Mouse (Mus musculus) cerebellum, adult 11-12 months (tissue): Measurements from ENCODE around the gene Gpn2.

Experiments used
- DNase-seq: peaks from one replicate; pipeline ENCODE4 v3.0.0; 2022

Gene Gpn2

DNA sequence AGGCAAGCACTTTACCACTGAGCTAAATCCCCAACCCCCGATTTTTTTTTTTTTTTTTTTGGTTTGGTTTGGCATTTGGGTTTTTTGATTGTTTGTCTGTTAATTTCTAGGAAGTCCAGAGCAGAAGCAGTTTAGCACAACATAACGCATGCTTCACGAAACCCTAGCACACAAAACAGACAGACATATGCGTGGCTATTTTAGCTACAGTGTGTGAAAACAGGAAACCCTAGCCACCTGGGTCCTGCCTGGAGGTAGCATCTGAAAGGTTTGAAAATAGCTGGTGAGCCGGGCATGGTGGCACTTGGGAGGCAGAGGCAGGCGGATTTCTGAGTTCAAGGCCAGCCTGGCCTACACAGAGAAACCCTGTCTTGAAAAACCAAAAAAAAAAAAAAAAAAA lies 11.9 kb downstream of the Gpn2 start:
- DNase-seq: no peak

DNA sequence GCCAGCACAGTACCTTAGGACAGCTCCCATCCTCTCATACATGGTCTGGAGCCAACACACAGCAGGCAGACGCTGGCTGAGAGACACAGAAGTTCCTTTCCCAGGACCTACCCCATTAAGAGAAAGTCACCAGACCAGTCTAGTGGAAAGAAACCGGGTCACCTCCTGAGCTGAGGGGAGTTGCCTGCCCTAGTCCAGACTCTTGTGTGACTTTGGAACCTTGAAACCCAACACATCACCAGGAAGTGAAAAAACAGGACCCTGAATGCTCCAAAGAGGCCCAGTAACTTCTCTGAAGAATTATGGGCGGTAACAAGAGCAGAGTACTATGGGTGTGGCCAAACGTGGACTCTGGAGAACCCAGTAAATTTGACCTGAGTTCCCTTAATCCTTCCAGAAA lies 14.5 kb downstream of the Gpn2 start:
- DNase-seq: no peak

DNA sequence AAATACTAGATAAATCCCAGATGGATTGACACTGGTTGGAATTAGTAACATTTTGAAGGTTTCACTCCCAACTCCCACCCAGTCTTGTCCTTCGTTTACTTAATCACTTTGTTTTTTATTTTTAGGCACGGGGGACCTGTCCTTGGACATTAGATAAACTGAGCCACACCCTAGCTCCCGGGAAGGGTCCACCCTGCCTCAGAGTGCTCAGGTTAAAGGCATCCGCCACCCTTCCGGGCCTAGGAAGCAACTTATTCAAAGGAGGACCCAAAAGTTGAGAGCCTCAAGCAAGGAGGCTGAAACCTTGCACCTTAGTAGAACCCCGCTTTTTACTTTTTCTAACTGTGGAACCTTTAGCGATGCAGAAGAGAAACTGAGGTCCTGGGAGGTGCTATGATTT lies 15.0 kb downstream of the Gpn2 start:
- DNase-seq: no peak

DNA sequence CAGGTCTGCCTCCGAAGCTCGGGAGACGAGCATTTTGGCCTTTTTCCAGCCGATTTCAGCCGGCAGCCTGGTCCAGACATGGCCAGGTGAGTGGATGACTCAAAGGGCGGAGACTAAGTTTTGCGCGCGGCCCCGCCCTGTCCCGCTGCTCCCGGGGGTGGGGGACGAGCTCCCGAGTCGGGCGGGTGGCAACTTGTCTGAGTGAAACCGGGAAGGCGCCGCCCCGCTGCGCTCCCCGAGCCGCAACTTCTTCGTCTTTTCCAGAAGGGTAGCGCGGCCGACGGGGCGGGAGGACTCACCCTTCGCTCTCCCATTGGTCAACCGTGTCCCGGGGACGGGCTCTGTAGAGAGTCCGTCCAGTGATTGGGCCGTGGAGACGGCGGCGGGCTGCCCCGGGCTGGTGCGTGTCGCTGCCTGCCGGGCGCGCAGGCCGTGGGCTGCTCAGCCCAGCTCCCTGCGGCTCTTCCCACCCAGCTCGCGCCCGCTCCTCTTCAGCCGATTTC lies 15.5 kb downstream of the Gpn2 start:
- peak; percentile 65 for DNase-seq

DNA sequence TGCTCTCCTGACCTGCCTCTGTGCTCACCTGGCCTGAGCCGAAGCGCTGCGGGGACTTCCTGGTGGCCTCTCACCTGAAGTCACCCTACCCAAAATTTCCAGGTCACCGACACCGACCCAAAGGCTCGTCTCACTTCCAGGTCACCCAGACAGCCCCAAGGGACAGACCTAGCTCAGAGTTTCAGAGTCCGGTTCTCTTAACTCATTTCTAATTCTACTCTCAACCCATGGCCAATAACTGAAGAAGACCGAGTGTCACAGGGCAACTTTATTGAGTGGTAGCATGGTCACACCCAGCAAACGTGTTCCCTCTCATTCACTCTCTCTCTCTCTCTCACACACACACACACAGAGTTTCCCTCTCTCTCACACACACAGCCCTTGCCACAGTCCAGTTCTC lies 16.1 kb downstream of the Gpn2 start:
- DNase-seq: no peak

DNA sequence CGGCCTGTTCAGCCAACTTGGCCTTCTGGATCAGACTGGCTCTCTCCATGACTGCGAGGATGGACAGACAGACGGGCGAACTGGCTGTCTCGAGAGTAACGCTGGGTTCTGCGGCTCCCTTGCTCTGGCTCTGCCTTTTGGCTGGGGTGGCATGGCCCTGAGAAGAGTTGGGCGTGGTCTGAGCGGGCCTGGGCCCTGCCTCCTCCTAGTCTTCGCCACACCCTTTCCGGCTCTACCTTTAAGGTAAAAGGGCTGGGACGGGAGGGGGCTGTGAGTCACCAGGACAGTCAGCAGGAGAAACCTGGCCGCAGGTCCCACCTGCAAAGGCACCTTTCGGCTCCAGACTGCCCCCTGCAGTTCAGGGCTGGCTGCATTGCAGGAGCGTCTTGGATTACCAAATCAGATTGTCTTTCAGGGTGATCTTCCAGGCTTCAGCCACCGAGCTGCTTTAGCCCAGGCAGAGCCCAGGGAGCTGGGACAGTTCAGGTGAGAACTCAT lies 17.6 kb downstream of the Gpn2 start, which contains the start of gene Sfn:
Sfn (minus strand) TSS at position 448 of the 498 bp plus-strand sequence.
- no peak for DNase-seq

DNA sequence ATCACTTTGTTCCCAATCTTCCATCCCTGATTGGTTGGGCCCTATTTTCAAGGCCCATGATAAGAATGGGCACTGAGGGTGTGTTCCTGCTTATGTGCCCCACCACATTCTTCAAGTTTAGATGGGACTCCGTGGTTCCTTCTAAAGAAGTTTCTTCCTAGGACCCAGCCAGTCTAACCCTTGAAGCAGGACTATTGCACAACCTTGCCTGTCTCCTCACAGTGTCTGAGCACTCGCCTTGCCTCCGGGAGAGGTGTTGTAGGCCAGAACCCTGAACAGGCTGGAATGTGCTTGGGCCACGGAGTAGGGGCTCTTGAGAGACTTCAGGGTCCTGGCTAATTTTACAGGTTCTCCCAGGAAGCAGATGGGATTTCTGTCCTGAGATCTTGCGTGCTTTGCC lies 18.9 kb downstream of the Gpn2 start:
- no peak for DNase-seq

DNA sequence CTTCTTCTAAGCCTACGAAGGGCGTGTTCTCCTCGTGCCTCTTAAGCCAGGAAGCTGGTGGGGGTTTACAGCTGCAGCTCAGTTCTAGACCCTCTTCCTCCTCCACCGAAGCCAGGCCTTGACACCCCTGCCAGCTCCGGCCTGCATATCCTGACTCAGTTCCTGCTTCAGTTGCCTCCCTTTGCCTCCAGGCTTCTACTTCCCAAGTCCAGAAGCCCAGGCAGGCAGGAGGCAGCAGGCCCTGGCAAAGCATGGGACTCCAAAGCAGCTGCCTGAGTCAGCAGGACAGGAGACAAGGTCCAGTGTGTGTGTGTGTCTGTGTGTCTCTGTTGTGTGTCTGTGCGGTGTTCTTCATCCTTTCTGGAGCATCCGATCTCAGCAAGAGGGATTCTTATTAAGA lies 20.0 kb downstream of the Gpn2 start:
- DNase-seq: no peak

DNA sequence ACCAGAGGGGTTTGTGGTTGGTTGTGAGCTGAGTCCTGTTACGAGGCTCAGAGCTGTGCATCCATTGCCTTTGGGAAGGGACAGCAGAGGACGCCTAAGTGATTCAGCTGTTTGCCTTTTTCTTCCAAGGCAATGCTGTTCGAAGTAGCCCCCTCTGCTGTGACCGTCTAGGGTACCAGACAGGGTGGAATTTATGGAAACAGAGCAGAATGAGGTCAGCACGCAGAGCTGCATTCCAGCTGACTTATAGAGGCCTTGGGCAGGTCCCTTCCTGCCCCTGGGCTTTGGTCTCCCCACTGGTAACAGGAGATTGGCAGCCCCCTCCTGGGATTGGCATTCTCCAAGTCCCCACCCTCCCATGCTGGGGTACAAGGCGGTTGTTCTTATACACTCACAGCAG lies 20.7 kb downstream of the Gpn2 start:
- no peak for DNase-seq

DNA sequence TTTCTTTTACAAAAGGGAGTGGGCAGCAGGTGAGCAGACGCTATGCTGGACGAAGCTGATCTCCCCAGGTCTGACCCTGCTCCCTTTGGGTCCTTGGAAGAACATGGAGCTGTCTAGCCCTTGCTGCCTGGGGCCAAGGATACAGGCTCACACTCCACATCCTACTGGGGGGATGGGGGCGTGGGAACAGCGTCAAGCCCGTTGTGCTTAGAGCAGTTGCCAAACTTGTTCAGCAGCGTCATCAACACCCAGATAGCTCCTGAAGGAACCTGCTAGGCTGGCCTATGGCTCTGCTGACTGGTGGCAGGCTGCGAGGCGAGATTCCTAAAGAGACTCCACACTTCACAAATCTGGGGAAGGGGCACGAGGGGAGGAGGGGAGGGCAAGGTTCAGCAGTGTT lies 21.2 kb downstream of the Gpn2 start:
- DNase-seq: no peak

DNA sequence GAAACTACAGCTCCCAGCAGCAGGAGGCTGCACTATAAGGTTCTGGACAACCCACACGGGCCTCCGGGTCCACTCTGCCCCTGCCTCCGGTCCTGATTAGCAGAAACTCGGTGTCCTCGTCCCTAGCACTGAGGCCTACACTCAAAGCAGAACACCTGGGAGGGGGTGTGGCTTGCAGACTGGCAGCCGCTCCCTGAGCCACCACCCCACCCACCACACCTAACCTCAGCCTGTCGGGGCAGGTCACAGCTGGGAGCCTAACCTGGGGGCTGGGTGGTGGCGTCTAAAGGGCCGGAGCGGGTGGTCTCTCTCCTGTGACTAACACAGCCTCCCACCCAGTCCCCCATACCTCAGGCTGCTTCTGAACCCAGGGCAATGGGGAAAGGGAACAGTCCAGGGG lies 23.1 kb downstream of the Gpn2 start:
- no peak for DNase-seq

DNA sequence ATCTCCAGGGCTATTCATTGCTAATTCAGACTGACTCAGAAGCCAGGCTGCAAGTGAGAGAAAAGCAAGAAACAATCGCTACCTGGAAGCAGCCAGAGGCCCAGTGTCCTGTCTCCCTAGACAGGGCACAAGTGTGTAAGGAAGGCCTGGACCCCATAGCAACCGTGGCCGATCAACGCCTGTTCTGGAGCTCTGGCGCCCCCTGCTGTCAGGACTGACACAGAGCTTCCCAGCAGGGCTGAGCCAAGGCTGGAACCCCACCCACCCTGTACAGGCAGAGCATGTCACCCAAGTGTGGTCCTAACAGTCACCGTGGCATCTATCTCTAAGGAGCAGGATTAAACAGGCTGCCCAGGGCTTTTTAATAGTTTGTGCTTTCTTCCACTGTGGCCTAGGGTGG lies 25.6 kb downstream of the Gpn2 start:
- DNase-seq: peak; percentile 56

DNA sequence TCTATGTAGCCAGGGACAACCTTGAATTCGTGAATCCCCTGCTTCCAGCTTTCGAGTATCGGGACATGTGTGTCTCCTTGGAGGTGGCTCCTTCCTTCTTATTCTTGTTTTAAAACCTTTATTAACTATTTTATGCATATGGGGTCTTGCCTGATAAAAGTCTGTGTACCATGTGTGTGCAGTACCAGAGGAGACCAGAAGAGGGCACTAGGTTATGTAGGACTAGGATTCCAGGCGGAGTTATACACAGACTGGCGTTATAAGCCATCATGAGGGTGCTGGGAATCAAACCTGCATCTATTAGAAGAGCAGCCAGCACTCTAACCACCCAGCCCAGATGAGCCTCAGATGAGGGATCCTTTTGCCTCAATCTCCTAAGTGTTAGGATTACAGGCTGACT lies 27.7 kb downstream of the Gpn2 start:
- no peak for DNase-seq

DNA sequence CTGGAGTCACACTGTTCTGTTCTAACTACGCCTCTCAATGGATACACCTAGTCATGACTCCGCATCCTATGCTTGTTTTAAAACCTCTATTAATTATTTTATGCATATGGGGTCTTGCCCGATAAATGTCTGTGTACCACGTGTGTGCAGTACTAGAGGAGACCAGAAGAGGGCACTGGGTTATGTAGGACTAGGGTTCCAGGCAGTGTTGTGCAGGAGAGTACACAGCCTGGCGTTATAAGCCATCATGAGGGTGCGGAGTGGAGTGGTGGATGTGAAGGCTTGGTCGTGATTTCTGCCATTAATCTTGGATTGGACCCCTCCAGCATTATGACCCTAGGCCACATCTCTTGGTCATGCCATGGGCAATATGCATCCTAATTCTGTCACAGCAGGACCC lies 28.3 kb downstream of the Gpn2 start:
- DNase-seq: no peak

DNA sequence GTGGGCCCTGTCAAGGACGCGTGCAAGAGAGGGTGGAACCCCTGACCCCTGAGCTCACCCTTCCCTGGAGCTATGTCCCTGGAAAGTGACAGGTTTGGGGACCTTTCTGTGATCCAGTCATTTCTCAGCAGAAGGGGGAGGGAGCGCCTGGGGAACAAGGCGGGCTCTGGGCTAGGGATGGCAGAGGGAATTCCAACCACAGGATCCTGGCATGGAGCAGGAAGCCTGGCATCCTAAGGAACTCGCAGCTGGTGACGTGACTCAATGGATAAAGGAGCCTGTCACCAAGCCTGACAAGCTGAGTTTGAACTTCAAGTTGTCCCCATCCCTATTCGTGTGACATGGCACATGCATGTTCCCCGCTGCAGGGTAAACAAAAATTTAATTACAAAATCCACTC lies 28.9 kb downstream of the Gpn2 start:
- DNase-seq: no peak

DNA sequence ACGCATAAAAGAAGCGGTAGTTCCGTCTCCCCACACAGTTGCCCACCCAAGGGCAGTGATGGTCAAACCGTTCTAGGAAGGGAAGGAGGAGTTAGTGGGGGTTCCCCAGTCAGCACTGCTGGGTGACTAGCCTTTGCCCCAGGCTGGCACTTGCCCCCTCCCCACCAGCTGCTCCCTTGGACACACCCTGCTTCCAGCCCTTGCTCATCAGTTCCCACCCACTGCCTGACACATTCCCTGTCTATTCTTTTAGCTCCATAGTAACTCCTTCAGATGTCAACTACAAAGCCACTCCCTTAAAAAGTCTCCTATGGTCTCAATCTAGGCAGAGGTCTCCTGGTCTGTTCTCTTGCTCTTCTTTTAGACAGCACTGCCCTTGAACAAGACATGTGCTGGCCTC lies 29.7 kb downstream of the Gpn2 start:
- no peak for DNase-seq

DNA sequence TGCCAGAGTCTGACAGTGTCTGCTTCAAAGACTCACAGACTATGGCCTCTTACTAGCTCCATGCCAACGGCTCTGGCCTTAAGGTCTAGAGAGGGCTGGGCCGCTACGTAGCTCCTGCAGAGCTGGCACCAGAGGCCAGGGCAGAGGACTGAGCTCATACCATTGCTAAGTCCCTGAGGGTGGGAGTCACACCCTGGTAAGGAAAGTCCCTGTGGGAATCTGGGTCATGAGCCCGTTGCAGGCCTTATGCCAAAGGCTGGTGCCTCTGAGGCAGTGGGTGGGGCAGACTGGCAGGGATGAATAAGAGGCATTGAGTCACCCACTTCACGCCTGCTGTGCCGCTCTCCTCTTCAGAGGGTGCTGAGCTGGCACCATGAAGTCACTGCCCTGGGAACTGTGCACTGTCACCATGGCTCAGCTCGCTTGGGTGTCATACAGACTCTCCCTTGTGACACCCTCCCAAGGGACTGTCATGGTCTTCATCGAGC lies 30.2 kb downstream of the Gpn2 start:
- no peak for DNase-seq

DNA sequence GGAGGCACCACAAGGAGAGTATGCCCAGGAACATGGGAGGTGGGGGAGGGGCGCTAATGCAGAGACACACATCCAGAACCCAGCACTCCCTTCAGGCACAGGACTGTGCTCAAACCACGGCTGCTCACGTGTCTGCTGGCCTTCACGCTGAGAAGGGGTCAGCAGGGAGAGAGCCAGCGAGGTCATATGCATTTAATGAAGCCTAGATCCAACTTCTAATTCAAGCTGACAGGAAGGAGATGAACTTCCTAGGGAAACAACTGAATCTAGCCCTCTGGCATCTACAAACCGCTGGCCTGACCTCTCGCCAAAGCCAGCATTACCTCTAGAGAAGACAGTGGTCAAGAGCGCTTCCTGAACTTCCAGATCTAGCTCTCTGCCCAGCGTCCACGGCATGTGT lies 31.3 kb downstream of the Gpn2 start:
- no peak for DNase-seq

DNA sequence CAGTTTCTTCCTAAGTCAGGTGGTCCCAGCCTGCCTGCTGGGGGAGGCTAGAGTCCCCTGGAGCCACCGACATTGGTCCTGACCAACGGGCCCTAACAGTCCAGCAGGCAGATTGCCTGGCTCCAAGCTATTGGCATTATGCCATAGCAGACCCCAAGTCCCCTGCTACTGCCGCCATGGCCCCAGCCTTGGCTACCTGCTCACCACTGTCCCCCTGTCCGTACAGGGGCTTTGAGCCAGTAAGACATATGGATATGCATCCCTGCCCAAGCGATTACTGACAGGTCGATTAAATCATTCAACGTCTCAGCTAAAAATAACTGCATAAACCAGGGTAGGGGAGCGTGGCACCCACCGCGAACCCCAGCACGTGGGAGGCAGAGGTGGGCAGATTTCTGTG lies 33.8 kb downstream of the Gpn2 start:
- peak; percentile 15 for DNase-seq

DNA sequence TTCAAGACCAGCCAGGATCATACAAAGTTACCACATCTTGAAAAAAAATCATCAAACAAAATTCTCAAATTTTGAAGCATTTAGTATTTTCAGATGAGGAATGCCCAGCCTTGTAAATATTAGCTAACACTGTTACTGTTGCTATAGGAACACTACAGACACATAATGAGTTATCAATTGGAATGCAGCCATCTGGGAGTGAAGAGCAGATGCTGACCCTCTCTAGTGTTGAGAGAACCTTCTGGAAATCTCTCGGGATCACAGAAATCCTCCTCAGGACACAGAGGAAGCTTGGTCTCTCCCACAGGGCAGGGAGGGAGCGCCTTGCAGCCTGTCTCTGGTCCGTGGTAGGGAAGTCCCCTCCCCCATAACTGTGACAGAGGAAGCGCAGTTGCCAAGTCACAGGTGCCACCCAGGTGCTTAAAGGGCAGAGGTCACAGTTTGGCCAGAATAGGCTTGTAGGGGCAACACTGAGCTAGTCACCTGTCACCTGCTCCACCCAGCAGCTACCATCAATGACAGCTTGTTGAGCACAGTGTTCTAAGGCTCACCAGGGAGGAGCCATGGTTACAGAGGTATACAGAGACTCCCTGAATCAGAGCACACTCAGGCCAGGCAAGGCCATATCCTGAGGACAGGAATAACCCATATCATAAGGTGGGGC lies 35.4 kb downstream of the Gpn2 start:
- DNase-seq: no peak

DNA sequence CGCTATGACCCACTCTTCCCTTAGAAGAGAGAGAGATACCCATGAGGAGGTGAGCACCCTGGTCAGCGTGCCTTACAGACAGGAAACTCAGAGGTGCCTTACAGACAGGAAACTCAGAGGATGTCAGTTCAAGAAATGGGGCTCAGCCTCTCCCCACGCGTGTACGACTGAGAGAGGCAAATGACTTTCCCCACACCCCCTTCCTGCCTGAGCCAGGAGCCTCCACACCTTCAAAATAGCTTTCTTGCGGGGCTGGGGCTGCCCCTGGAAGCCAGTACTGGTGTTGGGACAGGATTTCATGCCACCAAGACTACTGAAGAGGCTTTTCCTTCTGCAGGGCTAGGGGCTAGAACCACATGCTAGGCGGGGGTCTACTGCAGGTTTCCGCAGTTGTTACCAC lies 36.5 kb downstream of the Gpn2 start:
- DNase-seq: no peak

DNA sequence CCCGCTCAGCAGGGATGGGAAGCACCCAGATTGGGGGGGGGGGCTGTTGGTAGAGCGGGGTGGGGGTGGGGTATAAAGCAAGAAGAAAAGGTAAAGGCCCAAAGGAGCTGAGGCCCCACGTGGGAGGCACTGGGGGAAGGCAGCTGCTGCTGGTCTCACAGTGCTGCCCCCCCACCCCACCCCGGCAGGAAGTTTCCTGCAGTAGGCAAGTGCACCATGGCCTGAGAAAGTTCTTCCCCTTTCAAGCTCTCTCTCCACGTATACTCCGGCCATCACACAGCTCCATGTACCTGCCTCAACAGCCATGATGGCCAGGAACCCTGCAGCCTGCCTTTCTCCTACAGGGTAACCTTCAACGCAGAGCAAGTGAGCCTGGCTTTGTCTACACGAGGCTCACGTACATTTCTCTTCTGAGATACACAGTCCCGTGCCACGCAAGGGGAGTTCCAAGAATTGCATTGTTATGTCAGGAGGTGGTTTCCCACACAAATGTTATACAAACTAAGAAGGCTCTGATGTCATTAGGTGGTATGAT lies 38.1 kb downstream of the Gpn2 start:
- DNase-seq: no peak

DNA sequence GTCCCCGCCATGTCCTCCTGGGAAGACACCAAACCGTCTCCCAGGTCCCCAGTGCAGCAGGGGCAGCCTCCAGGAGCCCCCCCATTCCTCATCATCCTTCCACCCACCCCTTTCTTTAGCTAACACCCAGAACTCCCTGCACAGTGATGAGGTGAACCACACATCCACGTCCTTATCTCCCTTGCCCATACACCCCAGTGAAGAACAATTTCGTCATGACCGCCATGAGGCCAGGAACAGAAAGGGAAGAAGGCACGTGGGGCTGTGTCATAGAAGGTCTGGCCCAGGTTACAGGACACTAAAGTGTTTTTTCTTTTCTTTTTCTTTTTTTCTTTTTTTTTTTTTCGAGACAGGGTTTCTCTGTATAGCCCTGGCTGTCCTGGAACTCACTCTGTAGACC lies 40.7 kb downstream of the Gpn2 start:
- DNase-seq: no peak

DNA sequence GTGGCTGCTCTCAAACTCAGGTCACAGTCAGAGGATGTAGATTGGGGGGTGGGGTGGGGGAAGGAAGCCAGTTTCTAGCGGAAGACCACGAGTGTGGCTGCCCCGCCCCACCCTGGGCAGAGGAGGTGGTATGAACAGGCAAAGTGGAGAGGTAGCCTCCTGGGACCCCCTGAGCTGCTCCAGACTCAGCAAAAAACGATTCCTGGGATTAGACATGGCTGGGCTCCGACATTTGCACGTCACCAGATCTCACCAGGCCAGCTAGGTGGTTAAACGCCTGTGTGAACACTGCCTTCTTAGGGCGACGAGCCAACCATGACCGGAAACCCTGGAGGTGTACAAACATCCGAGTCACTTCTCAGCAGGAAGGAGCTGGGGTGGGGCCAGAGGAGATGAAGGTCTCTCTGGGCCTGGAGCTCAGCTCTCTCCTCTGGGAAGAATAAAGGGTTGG lies 41.5 kb downstream of the Gpn2 start:
- DNase-seq: no peak

DNA sequence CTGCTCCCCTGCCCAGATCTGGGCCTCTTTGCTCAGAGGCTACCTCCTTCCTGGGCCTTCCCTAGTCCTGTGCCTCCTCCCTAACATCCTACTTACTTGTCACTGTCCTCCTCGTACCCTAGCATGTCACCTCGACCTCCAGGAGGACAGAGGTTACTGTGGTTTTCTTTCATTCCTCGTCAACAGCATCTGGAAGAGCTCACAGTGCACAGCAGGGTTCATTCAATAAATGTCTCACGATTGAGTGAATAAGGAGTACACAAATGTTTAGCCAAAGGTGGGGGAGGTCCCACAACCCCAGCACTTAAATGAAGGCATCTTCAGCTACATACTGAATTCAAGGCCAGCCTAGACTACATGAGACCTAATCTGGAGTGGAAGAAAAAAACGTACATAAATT lies 42.1 kb downstream of the Gpn2 start:
- DNase-seq: no peak
